Mouse (Mus musculus) myocyte (in vitro differentiated cells): ENCODE measurements around the gene Triap1. TPM values are rescaled to one million over a fixed set of nuclear protein-coding genes. Genes with fewer than 3 reads are reported as not detected.
A peak's percentile ranks its signal among the peaks of the same experiment; 100 is the strongest.
"Not testable (repeated sequence)": the region's sequence is repeated elsewhere in the genome, so short reads cannot be mapped to it uniquely, and the experiment has no call there.

Source experiments
- H3K27me3 ChIP-seq: one replicate; pipeline ENCODE4 v1.6.1; 2011; ENCODE audit not compliant: control insufficient read depth, insufficient read depth, insufficient read length
- H3K36me3 ChIP-seq: one replicate; pipeline ENCODE4 v1.6.1; 2011; ENCODE audit not compliant: control insufficient read depth, insufficient read depth
- H3K4me2 ChIP-seq: one replicate; pipeline ENCODE4 v1.6.1; 2011; ENCODE audit warnings: low read depth, control low read depth
- H3K4me3 ChIP-seq: one replicate; pipeline ENCODE4 v1.5.1; 2011; ENCODE audit warnings: mild to moderate bottlenecking, control low read depth, moderate library complexity
- H3K79me2 ChIP-seq: one replicate; pipeline ENCODE4 v1.6.1; 2011; ENCODE audit not compliant: control insufficient read depth, insufficient read depth
- H3ac ChIP-seq: one replicate; pipeline ENCODE4 v1.6.1; 2011; ENCODE audit not compliant: control insufficient read depth, insufficient read length
- CEBPB ChIP-seq: IDR thresholded peaks from 2 replicates; pipeline ENCODE4 v1.6.1; 2011; ENCODE audit warnings: mild to moderate bottlenecking, moderate library complexity; ENCODE audit not compliant: poor library complexity, insufficient read depth, severe bottlenecking
- E2F4 ChIP-seq: IDR thresholded peaks from one replicate; pipeline ENCODE4 v1.6.1; 2011; ENCODE audit warnings: mild to moderate bottlenecking, control low read depth, moderate library complexity; ENCODE audit not compliant: insufficient read depth
- MAX ChIP-seq: IDR thresholded peaks from one replicate; pipeline ENCODE4 v1.6.1; 2011; ENCODE audit warnings: low read depth, mild to moderate bottlenecking, control low read depth
- MYOD1 ChIP-seq, 3 experiments: IDR thresholded peaks; one replicate each; pipeline ENCODE4 v1.6.1; 2011; ENCODE audit warnings: control low read depth in 2 of 3, low read depth in 2 of 3, mild to moderate bottlenecking in 2 of 3, moderate library complexity in 1 of 3; ENCODE audit not compliant: insufficient read length in 2 of 3, control insufficient read depth in 1 of 3
- MYOG ChIP-seq, 3 experiments: IDR thresholded peaks; one replicate each; pipeline ENCODE4 v1.6.1; 2011; ENCODE audit warnings: control low read depth in 2 of 3, low read depth in 2 of 3, mild to moderate bottlenecking in 2 of 3; ENCODE audit not compliant: insufficient read length in 2 of 3, control insufficient read depth in 1 of 3, insufficient read depth in 1 of 3
- POLR2A ChIP-seq: IDR thresholded peaks from one replicate; pipeline ENCODE4 v1.6.1; 2011; ENCODE audit warnings: low read depth, mild to moderate bottlenecking, control low read depth, moderate library complexity; ENCODE audit not compliant: insufficient read length
- POLR2AphosphoS2 ChIP-seq: IDR thresholded peaks from one replicate; pipeline ENCODE4 v1.6.1; 2011; ENCODE audit warnings: low read depth, control low read depth; ENCODE audit not compliant: insufficient read length
- REST ChIP-seq: IDR thresholded peaks from one replicate; pipeline ENCODE4 v1.6.1; 2011; ENCODE audit warnings: mild to moderate bottlenecking, control low read depth, moderate library complexity; ENCODE audit not compliant: insufficient read depth, insufficient read length
- SRF ChIP-seq: IDR thresholded peaks from one replicate; pipeline ENCODE4 v1.6.1; 2011; ENCODE audit warnings: low read depth; ENCODE audit not compliant: control insufficient read depth, insufficient read length
- TCF12 ChIP-seq: IDR thresholded peaks from one replicate; pipeline ENCODE4 v1.6.1; 2011; ENCODE audit warnings: mild to moderate bottlenecking, control low read depth; ENCODE audit not compliant: poor library complexity, insufficient read depth, severe bottlenecking
- TCF3 ChIP-seq: IDR thresholded peaks from one replicate; pipeline ENCODE4 v1.6.1; 2011; ENCODE audit warnings: low read depth, control low read depth; ENCODE audit not compliant: insufficient read length
- USF1 ChIP-seq: IDR thresholded peaks from one replicate; pipeline ENCODE4 v1.6.1; 2011; ENCODE audit warnings: low read depth, mild to moderate bottlenecking, control low read depth, moderate library complexity
- polyA plus RNA-seq: library from polyadenylated mRNA; unstranded; fragments of >200 nt; fragmentation: generic; extraction: Trizol; gene quantifications from one replicate; pipeline ENCODE4 v1.2.1, GENCODE M21; 2012; ENCODE audit warnings: missing spikeins

Triap1 gene
- polyA plus RNA-seq, 1 experiment, result 35.2 TPM

DNA sequence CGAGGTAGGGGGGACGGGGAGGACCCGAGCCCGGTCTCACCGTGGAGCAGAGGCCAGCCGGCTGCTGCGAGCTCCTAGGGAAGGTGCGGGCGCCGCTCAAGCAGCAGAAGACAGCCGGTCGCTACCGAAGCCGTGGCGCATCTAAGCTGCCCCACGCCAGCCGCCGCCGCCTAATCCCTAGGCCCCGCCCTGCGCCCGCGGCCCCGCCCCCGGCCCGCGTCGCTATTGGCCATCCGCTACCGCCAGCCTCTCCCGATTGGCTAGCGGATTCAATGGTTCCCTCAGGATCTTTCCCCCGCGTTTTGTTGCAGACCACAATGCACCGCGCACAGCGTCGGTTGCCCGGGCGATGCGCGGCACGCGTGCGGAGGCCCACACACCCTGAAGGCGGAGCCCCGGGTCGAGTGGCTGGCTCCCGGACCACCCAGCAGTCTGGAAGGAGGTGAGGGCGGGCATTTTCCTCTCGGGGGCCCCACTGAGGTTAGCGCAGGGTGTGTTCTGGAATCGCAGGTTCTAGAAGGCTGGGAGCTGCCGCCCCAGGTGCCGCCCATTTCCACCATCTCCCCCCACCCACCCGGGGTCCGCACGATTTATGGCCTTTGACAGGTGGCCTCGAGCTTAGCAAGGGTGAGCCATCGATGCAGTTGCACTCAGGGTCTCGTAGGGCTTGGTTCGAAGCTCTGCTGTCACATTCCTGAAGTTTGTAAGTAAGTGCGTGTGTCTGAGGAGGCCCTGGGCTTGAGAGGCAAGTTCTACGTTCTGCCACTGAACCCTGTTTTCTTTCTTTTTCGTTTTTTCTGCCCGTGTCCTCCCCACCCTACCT, 40.0 kb upstream of the Triap1 start, which contains the start of gene Dynll1:
Gene Dynll1 (minus strand): TSS at position 208 of the 823 bp plus-strand sequence.
- peak within 1 kb of the TSS; percentile 95 for H3K4me3 ChIP-seq
- H3ac ChIP-seq, result peak within 1 kb of the TSS; percentile 94
- peaks cover 16% of the 10 kb centered on the region for H3K36me3 ChIP-seq
- H3K79me2 ChIP-seq, result peaks cover 19% of the 10 kb centered on the region
- H3K4me2 ChIP-seq, result peak within 1 kb of the TSS; percentile 91
- no peaks in the 10 kb centered on the region for H3K27me3 ChIP-seq
- TF ChIP-seq MAX, result peak; percentile 45
- TF ChIP-seq POLR2A, result peak; percentile 93
- TF ChIP-seq MYOG (IDR thresholded peaks at IDR 0.05; ENCODE audit: control insufficient read depth in 1 of 3, insufficient read depth in 1 of 3, insufficient read length in 2 of 3, low read depth in 2 of 3), result no peak
- TF ChIP-seq POLR2AphosphoS2, result peak; percentile 94
- TF ChIP-seq REST, result peak; percentile 33
- TF ChIP-seq MYOD1 (IDR thresholded peaks at IDR 0.05; ENCODE audit: control insufficient read depth in 1 of 3, insufficient read length in 2 of 3, low read depth in 2 of 3), result peak in 2 of 3 experiments; percentile 62 to 70
- no peak for TF ChIP-seq TCF3

DNA sequence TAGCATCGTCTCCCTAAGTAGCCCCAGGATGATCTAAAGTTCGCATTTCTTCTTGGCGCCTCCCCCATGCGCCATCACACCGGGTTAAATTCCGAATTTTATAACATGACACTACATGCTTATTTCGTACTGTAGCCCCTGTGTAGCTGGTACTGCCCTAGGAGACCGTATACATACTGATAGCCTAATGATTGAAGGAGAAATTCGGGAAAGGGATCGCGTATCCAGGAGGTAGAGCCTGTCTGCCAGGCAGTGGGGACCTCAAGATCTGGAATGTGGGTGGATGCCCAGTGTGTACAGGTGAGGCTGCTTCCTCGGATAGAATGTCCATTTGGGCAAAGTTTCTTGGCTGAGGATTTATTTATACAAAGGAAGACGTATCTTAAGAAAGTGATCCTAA, 39.4 kb upstream of the Triap1 start:
- Histone ChIP-seq H3K27me3 (no peaks in the 10 kb centered on the region), H3K79me2 (peaks cover 19% of the 10 kb centered on the region), H3ac (no peak overlapping the region), H3K4me3 (peak overlapping the region; percentile 95), H3K36me3 (peaks cover 11% of the 10 kb centered on the region), H3K4me2 (peak overlapping the region; percentile 91)
- TF ChIP-seq USF1, result no peak
- TF ChIP-seq POLR2A, result no peak
- TF ChIP-seq TCF3, result no peak
- no peak for TF ChIP-seq POLR2AphosphoS2
- no peak for TF ChIP-seq MYOD1 (IDR thresholded peaks at IDR 0.05; ENCODE audit: control insufficient read depth in 1 of 3, insufficient read length in 2 of 3, low read depth in 2 of 3)
- no peak for TF ChIP-seq CEBPB
- no peak for TF ChIP-seq SRF
- no peak for TF ChIP-seq TCF12
- no peak for TF ChIP-seq MAX
- no peak for TF ChIP-seq E2F4
- TF ChIP-seq MYOG (IDR thresholded peaks at IDR 0.05; ENCODE audit: control insufficient read depth in 1 of 3, insufficient read depth in 1 of 3, insufficient read length in 2 of 3, low read depth in 2 of 3), result no peak
- TF ChIP-seq REST, result no peak

DNA sequence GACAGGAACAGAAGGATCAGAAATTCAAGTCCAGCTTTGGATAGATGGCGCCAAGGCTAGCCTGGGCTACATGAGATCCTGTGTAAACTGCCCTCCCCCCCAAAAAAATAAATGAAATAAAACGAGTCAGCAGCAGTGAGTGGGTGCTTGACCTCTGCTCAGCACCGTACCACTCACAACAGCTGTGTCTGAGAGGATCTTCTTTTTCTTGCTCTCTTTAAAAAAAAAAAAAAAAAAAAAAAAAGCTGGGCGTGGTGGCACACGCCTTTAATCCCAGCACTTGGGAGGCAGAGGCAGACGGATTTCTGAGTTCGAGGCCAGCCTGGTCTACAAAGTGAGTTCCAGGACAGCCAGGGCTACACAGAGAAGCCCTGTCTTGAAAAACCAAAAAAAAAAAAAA, 38.8 kb upstream of the Triap1 start:
- TF ChIP-seq MYOD1 (IDR thresholded peaks at IDR 0.05; ENCODE audit: control insufficient read depth in 1 of 3, insufficient read length in 2 of 3, low read depth in 2 of 3), result peak in 2 of 3 experiments; percentile 23 to 24
- H3K27me3 ChIP-seq, H3ac ChIP-seq: not testable (repeated sequence)
- Histone ChIP-seq H3K79me2 (peaks cover 19% of the 10 kb centered on the region), H3K4me3 (peak overlapping the region; percentile 95), H3K36me3 (peaks cover 10% of the 10 kb centered on the region), H3K4me2 (peak overlapping the region; percentile 91)

DNA sequence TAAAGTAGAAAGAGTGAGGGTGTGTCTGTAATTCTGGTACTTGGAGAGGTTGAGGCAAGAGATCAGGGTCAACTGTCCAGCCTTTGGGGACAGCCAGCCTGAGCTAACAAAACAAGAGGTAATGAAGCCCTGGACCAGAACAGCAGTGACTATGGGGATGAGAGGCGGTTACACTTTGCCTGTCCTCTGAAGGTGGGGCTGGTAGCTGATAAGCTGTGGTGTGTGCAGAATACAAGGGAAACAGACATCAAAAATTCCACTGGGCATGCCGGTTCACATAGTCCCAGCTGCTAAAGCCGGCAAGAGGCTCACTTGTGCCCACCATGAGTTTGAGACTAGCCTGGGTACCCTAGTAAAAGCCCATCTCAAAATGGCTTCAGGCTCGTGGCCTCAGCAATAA, 28.7 kb upstream of the Triap1 start:
- no peak overlapping the region for H3K4me3 ChIP-seq
- no peak overlapping the region for H3ac ChIP-seq
- H3K79me2 ChIP-seq, result no peaks in the 10 kb centered on the region
- H3K36me3 ChIP-seq, result no peaks in the 10 kb centered on the region
- TF ChIP-seq TCF12, result no peak
- no peak for TF ChIP-seq MAX
- no peak for TF ChIP-seq POLR2A
- no peak for TF ChIP-seq CEBPB
- no peak for TF ChIP-seq TCF3
- TF ChIP-seq MYOG (IDR thresholded peaks at IDR 0.05; ENCODE audit: control insufficient read depth in 1 of 3, insufficient read depth in 1 of 3, insufficient read length in 2 of 3, low read depth in 2 of 3), result no peak
- no peak for TF ChIP-seq MYOD1 (IDR thresholded peaks at IDR 0.05; ENCODE audit: control insufficient read depth in 1 of 3, insufficient read length in 2 of 3, low read depth in 2 of 3)
- no peak for TF ChIP-seq SRF
- TF ChIP-seq USF1, result no peak
- TF ChIP-seq POLR2AphosphoS2, result no peak
- no peak for TF ChIP-seq REST
- no peak for TF ChIP-seq E2F4
- H3K4me2 ChIP-seq, result no peak overlapping the region
- H3K27me3 ChIP-seq, result peaks cover 15% of the 10 kb centered on the region

DNA sequence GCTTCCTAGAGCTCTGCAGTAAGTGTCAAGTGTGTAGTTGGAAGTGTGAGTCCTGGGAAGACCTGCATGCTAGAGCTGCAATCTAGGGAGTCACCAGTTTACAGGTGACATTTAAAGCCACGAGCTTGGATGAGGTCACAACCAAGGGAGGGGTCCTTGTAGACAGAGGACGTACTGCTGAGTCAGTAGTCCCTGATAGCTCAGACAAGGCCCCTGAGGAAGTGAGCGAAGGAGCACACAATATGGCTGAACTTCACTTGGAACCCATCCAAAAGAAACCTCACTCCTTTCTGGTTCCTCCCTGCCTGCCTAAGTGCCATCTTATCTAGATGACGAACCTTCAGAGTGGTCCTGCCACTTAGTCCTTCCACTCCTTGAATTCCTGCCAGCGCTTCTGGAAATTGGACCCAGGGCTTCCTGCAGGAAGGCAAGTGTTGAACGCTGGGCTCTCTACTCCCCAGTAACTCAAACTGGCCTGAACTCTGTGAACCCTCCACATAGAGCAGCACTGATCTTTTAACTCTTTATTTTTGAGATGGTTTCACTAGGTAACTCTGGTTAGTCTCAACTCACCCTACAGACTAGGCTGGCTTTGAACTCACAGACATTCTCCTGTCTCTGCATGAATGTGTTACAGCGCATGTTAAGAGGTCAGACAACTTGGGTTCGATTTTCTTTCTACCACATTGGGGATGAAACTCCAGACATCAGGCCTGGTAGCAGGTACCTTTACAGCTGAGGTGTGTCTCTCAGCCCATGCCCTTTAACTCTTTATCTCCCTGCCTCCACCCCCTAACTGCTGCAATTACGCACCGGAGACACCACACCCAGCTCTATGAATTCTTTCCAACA, 28.0 kb upstream of the Triap1 start:
- H3K4me3 ChIP-seq, result no peak overlapping the region
- H3K27me3 ChIP-seq, result peaks cover 15% of the 10 kb centered on the region
- no peak overlapping the region for H3ac ChIP-seq
- H3K79me2 ChIP-seq, result no peaks in the 10 kb centered on the region
- no peaks in the 10 kb centered on the region for H3K36me3 ChIP-seq
- H3K4me2 ChIP-seq, result no peak overlapping the region
- TF ChIP-seq E2F4, result no peak
- no peak for TF ChIP-seq MYOG (IDR thresholded peaks at IDR 0.05; ENCODE audit: control insufficient read depth in 1 of 3, insufficient read depth in 1 of 3, insufficient read length in 2 of 3, low read depth in 2 of 3)
- TF ChIP-seq CEBPB, result no peak
- no peak for TF ChIP-seq MYOD1 (IDR thresholded peaks at IDR 0.05; ENCODE audit: control insufficient read depth in 1 of 3, insufficient read length in 2 of 3, low read depth in 2 of 3)
- no peak for TF ChIP-seq TCF3
- TF ChIP-seq TCF12, result no peak
- TF ChIP-seq POLR2AphosphoS2, result no peak
- no peak for TF ChIP-seq REST
- no peak for TF ChIP-seq SRF
- no peak for TF ChIP-seq USF1
- no peak for TF ChIP-seq POLR2A
- no peak for TF ChIP-seq MAX
